Mouse (Mus musculus) CH12.LX (cell line): ENCODE results near the gene Islr. TPM values are rescaled to one million over a fixed set of nuclear protein-coding genes. Genes with fewer than 3 reads are reported as not detected.

ENCODE experiments used
- DNase-seq: peaks from one replicate; pipeline ENCODE4 v3.0.0-alpha.2; 2013; ENCODE audit errors: extremely low read depth
- H3K27ac ChIP-seq: 2 replicates; pipeline ENCODE4 v1.5.1; 2012; ENCODE audit warnings: low read depth, mild to moderate bottlenecking, control low read depth, moderate library complexity; ENCODE audit not compliant: insufficient read depth
- H3K27me3 ChIP-seq: replicated peaks from 2 replicates; pipeline ENCODE3; 2012; ENCODE audit warnings: inconsistent platforms
- H3K36me3 ChIP-seq, 2 experiments: replicated peaks in 1 of 2; 2 replicates each; pipeline versions ENCODE3 to v1.6.1; 2012; ENCODE audit warnings: inconsistent platforms in 1 of 2, low read length in 1 of 2, mild to moderate bottlenecking in 1 of 2, mixed read lengths in 1 of 2, moderate library complexity in 1 of 2; ENCODE audit not compliant: control insufficient read depth in 1 of 2, insufficient read depth in 1 of 2
- H3K4me1 ChIP-seq, 2 experiments: 2 replicates each; pipeline ENCODE4 v1.6.1; 2012; ENCODE audit warnings: inconsistent platforms in 1 of 2, moderate library complexity in 1 of 2; ENCODE audit not compliant: insufficient read depth in 2 of 2, control insufficient read depth in 1 of 2
- H3K4me2 ChIP-seq: 2 replicates; pipeline ENCODE4 v1.6.1; 2012; ENCODE audit warnings: low read depth, mild to moderate bottlenecking, control low read depth; ENCODE audit not compliant: poor library complexity, insufficient read depth, severe bottlenecking
- H3K4me3 ChIP-seq, 3 experiments: fragments of 150-350 bp in 1 of 3; sonication (generic) in 1 of 3; replicated peaks in 1 of 3; 2 replicates each; pipeline versions ENCODE3 to v1.5.1; 2011 to 2012; ENCODE audit warnings: low read depth in 2 of 3, low read length in 2 of 3, mild to moderate bottlenecking in 2 of 3, moderate library complexity in 2 of 3, control low read depth in 1 of 3, improper control_type of control experiment in 1 of 3, inconsistent platforms in 1 of 3, mixed read lengths in 1 of 3; ENCODE audit not compliant: poor library complexity in 1 of 3
- H3K79me2 ChIP-seq: replicated peaks from 2 replicates; pipeline ENCODE4 v1.6.1; 2012; ENCODE audit warnings: mild to moderate bottlenecking, moderate library complexity; ENCODE audit not compliant: control insufficient read depth, poor library complexity, insufficient read depth, severe bottlenecking; ENCODE audit errors: extremely low read depth
- H3K9ac ChIP-seq: 2 replicates; pipeline ENCODE4 v1.6.1; 2012; ENCODE audit warnings: low read depth, mild to moderate bottlenecking, control low read depth, moderate library complexity; ENCODE audit not compliant: insufficient read depth
- H3K9me3 ChIP-seq: replicated peaks from 2 replicates; pipeline ENCODE3; 2012; ENCODE audit warnings: low read length, inconsistent platforms, mixed read lengths
- CHD1 ChIP-seq: IDR thresholded peaks from 2 replicates; pipeline ENCODE4 v1.6.1; 2012; ENCODE audit warnings: low read depth, low read length, improper control_type of control experiment, inconsistent platforms
- E2F4 ChIP-seq: IDR thresholded peaks from 2 replicates; pipeline ENCODE4 v1.6.1; 2011; ENCODE audit warnings: low read depth, low read length, improper control_type of control experiment; ENCODE audit not compliant: insufficient replicate concordance
- HCFC1 ChIP-seq: IDR thresholded peaks from 2 replicates; pipeline ENCODE4 v1.6.1; 2012; ENCODE audit warnings: low read depth, mild to moderate bottlenecking, inconsistent platforms, low read length, improper control_type of control experiment
- IRF4 ChIP-seq: IDR thresholded peaks from 2 replicates; pipeline ENCODE4 v1.6.1; 2014; ENCODE audit warnings: low read depth, mild to moderate bottlenecking, inconsistent platforms, low read length, improper control_type of control experiment
- JUN ChIP-seq: IDR thresholded peaks from 2 replicates; pipeline ENCODE4 v1.6.1; 2011; ENCODE audit warnings: low read depth, mild to moderate bottlenecking, low read length, improper control_type of control experiment, moderate library complexity; ENCODE audit not compliant: insufficient read depth
- JUND ChIP-seq: conservative IDR thresholded peaks from 2 replicates; pipeline ENCODE4 v1.6.1; 2011; ENCODE audit warnings: low read depth, low read length, improper control_type of control experiment
- KAT2A ChIP-seq: IDR thresholded peaks from 2 replicates; pipeline ENCODE4 v1.6.1; 2012; ENCODE audit warnings: low read length, improper control_type of control experiment, inconsistent platforms; ENCODE audit not compliant: insufficient replicate concordance
- MAFK ChIP-seq: IDR thresholded peaks from 2 replicates; pipeline ENCODE4 v1.6.1; 2011; ENCODE audit warnings: low read length, improper control_type of control experiment; ENCODE audit not compliant: insufficient replicate concordance
- NELFE ChIP-seq: IDR thresholded peaks from 2 replicates; pipeline ENCODE4 v1.6.1; 2011; ENCODE audit warnings: low read depth, low read length, improper control_type of control experiment
- NRF1 ChIP-seq: IDR thresholded peaks from 2 replicates; pipeline ENCODE4 v1.6.1; 2014; ENCODE audit warnings: low read depth, mild to moderate bottlenecking, inconsistent platforms, low read length, improper control_type of control experiment, moderate library complexity
- POLR2A ChIP-seq: IDR thresholded peaks from 2 replicates; pipeline ENCODE4 v1.6.1; 2011; ENCODE audit warnings: low read depth, mild to moderate bottlenecking, improper control_type of control experiment, low read length
- POLR2AphosphoS2 ChIP-seq: IDR thresholded peaks from 2 replicates; pipeline ENCODE4 v1.6.1; 2011; ENCODE audit warnings: low read depth, low read length, improper control_type of control experiment
- RAD21 ChIP-seq: IDR thresholded peaks from 2 replicates; pipeline ENCODE4 v1.6.1; 2011; ENCODE audit warnings: low read depth, mild to moderate bottlenecking, low read length, improper control_type of control experiment, moderate library complexity
- SIN3A ChIP-seq: IDR thresholded peaks from 2 replicates; pipeline ENCODE4 v1.6.1; 2012; ENCODE audit warnings: low read length, improper control_type of control experiment, inconsistent platforms
- TCF12 ChIP-seq: IDR thresholded peaks from 2 replicates; pipeline ENCODE4 v1.6.1; 2014; ENCODE audit warnings: low read depth, mild to moderate bottlenecking, inconsistent platforms, low read length, improper control_type of control experiment
- ZC3H11A ChIP-seq: IDR thresholded peaks from 2 replicates; pipeline ENCODE4 v1.6.1; 2012; ENCODE audit warnings: low read depth, mild to moderate bottlenecking, inconsistent platforms, low read length, improper control_type of control experiment
- ZMIZ1 ChIP-seq: IDR thresholded peaks from 2 replicates; pipeline ENCODE4 v1.6.1; 2012; ENCODE audit warnings: low read depth, mild to moderate bottlenecking, inconsistent platforms, low read length, improper control_type of control experiment
- dilution Hi-C: fragments of 300-500 bp; cut with MboI; formaldehyde crosslinking; loops from 2 replicates; pipeline ENCODE4 v1.14.3; 2020; ENCODE audit warnings: low sequenced_read_pairs; ENCODE audit not compliant: extremely low pct_unique_long_range_greater_than_20kb, extremely low pct_ligation_motif_present
- in situ Hi-C: fragments of 300-500 bp; cut with MboI; formaldehyde crosslinking; loops from 3 replicates; pipeline ENCODE4 v1.14.3; 2019; ENCODE audit warnings: low sequenced_read_pairs, low pct_ligation_motif_present, low pct_unique_long_range_greater_than_20kb, mixed read lengths
- polyA plus RNA-seq: library from polyadenylated mRNA; unstranded; fragments of >175 nt; gene quantifications from 2 replicates; pipeline ENCODE4 v1.2.1, GENCODE M21; 2012; ENCODE audit warnings: low read depth; ENCODE audit not compliant: insufficient read length
- total RNA-seq, 2 experiments: library from RNA; depleted of rRNA; stranded (reverse); fragments of 300-350 nt in 1 of 2; fragments of >200 nt in 1 of 2; gene quantifications; 2 replicates each; pipeline ENCODE4 v1.2.3; 2012 to 2014

Islr gene
- total and polyA plus RNA-seq, 3 experiments = not detected

- Histone ChIP-seq H3K36me3 (no peaks in the 10 kb centered on the region), H3K4me1 (peaks cover 12 to 50% of the 10 kb centered on the region in 2 experiments), H3K27ac (no peak overlapping the region), H3K9ac (no peak overlapping the region), H3K4me3 (no peak overlapping the region), H3K27me3 (no peaks in the 10 kb centered on the region), H3K9me3 (no peaks in the 10 kb centered on the region), H3K79me2 (no peaks in the 10 kb centered on the region), H3K4me2 (no peak overlapping the region)
- in situ Hi-C loops (no loop called here), dilution Hi-C loops (no loop called here)
- no peak for DNase-seq
- no peak for TF ChIP-seq ZMIZ1
- TF ChIP-seq CHD1 = no peak
- TF ChIP-seq JUN = no peak
- TF ChIP-seq SIN3A = no peak
- no peak for TF ChIP-seq TCF12
- TF ChIP-seq NELFE = no peak
- no peak for TF ChIP-seq ZC3H11A
Observed at GRCm38 (mm10) chr9:58112321-58112751, 91.8 kb downstream of the Islr start.

GRCm38 (mm10) chr9:58111431-58111830, 92.7 kb downstream of the Islr start:
- no peak for DNase-seq
- in situ Hi-C loops = no loop called here
- peaks cover 11 to 43% of the 10 kb centered on the region in 2 experiments for H3K4me1 ChIP-seq
- H3K79me2 ChIP-seq = no peaks in the 10 kb centered on the region
- no peaks in the 10 kb centered on the region for H3K36me3 ChIP-seq
- H3K27ac ChIP-seq = no peak overlapping the region
- H3K4me3 ChIP-seq = no peak overlapping the region
- dilution Hi-C loops = no loop called here
- TF ChIP-seq MAFK = no peak
- TF ChIP-seq JUND = no peak
- TF ChIP-seq KAT2A = no peak
- no peak for TF ChIP-seq POLR2AphosphoS2
- TF ChIP-seq POLR2A = no peak
- no peak for TF ChIP-seq ZC3H11A
- TF ChIP-seq NRF1 = no peak
- TF ChIP-seq JUN = no peak
- no peak for TF ChIP-seq HCFC1
- no peak for TF ChIP-seq E2F4
- TF ChIP-seq IRF4 = no peak
- no peak for TF ChIP-seq RAD21
- no peak for TF ChIP-seq ZMIZ1
- TF ChIP-seq, all 38 proteins: peak for 0
- H3K9me3 ChIP-seq = no peaks in the 10 kb centered on the region
- H3K27me3 ChIP-seq = no peaks in the 10 kb centered on the region
- H3K9ac ChIP-seq = no peak overlapping the region
- no peak overlapping the region for H3K4me2 ChIP-seq
